Mouse (Mus musculus) layer of hippocampus, adult 8-10 months (tissue): ENCODE measurements at regions not wholly inside any gene's neighbourhood (a gene's known extent, or its start where the extent isn't known, plus 50 kb on each side); places are given as distances from the start of the nearest gene placed in this dataset.

ENCODE experiments used
- DNase-seq, 2 experiments: peaks; one replicate each; pipeline ENCODE4 v3.0.0; 2022; ENCODE audit warnings: low spot score in 2 of 2

DNA sequence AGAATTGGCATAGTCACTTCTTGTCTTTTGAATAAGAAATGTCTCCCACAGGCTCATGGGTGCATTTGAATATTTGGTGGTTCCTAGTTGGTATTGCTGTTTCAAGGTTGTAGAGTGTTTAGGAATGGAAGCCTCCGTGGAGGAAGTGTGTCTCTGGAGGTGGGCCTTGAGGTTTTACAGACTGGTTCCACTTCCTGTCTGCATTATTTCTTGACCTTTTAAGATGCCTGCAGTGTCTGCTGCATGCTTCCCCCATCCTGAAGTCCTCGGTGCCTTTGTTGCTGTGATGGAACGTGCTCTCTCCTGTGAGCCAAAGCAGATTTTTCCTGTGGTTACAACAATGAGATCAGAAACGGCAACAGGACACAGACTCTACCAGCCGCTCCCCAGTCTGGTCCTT is 299.4 kb upstream of the Gadl1 start:
- DNase-seq = no peak

- no peak for DNase-seq
Measured at GRCm38 (mm10) chr9:115611713-115612112, 297.5 kb upstream of the Gadl1 start.

- DNase-seq = no peak
Measured at GRCm38 (mm10) chr9:115612908-115613307, 296.3 kb upstream of the Gadl1 start.

DNA sequence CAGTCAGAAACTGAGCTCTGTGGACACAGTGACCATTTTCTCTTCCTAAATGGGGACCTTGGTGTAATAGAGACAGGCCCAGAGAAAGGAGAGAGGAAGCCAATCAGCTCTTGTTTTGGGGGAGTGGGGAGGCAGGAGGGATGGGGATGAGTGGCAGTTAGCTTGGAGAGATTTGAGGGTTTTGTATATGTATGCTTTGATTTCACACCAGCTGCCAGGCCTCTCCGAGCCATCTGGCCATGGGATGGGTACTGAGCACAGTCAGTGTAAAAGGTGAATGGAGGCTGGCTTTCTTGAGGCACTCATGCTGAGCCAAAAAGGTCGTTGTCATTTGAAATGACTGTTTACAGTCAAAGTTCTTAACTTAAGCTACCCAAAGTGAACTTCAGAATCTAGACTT is 295.2 kb upstream of the Gadl1 start:
- no peak for DNase-seq

DNA sequence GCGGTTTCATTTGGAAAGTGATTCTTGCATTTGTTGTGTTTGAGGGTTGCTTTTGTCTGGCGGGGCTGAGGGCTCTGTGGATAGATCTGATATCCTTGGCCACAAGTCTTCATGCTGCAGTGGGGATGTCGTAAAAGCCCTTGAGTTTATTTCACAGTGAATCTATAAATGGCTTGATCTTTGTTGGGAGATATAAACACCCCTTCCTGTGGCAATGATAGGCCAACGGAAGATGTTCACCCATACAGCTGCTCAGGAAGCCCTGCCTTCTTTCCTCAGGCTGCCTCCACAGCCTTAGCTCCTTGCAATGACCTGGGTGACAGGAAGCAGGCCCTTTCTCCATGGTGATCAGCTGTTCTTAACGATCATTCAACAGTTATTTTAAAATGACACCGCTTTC is 291.3 kb upstream of the Gadl1 start:
- DNase-seq = no peak

DNA sequence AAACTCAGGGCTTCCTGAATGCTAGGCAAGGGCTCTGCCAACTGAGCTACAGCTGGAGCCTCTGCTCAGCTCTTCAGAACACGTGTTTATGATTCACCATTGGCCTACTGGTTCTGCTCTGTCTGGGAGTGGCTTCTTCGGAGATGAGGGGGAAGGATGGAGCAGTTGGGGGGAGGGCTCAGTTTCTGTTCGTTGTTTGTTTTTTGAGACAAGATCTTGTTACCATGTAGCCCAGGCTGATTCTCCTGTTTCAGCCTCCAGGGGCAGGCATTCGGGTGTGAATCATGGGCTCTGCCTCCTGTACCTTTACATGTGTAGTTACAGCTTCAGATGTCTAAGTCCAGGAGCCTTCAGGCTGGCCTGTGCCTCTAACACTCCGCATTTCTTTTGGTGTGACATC is 285.3 kb upstream of the Gadl1 start:
- no peak for DNase-seq

DNA sequence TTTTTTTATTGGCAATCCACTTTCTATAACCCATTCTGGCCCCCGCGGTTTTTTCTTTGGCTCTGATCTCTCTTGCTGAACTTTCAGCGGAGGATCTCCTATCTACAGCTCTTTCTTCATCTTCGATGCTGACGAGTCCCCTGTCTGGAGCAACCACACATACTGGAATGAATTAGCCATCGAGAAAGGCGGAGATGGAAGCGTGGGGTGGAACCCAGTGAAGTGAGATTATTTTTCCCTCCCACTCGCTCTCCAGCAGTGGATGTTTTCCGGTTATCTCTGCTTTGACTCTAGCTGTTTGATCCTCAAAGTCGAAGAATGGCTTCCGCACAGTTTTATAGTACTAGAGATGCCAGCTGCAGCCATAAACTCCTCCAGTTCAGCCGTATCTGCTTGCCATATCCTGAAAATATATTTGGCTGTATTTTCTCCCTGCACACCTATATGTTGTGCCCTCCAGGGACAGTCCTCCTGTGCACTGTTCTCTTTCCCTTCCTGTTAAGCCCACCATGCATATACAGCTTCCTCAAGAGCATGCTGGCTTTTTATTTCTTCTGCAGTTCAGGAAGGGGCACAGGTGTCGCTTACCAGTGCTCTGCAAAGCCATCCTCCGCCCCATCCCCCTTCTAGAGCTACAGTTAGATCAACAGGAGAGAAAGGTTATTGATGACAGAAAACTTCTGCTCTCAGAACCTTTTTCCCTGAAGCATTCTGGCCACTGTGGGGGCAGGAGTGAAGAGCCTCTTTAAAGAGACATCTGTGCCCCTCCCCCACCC is 284.3 kb upstream of the Gadl1 start:
- no peak for DNase-seq

DNA sequence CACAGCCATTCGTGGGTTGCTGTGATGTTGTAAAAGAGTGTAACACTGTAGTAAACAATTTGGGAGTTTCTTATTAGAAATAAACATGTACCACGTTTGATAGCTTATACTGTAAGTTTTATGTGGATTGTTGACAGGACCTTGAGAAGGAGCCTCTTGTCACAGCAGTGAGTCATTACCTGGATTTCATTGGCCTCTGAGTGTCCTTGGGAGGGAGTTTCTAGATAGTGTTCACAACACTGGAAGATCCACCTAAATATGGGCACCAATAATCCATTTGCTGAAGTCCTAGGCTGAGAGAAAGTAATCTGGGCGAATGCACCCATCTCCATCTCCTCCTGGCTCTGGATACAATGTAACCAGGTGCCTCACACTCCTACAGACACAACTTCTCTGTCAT is 281.7 kb upstream of the Gadl1 start:
- DNase-seq = no peak

DNA sequence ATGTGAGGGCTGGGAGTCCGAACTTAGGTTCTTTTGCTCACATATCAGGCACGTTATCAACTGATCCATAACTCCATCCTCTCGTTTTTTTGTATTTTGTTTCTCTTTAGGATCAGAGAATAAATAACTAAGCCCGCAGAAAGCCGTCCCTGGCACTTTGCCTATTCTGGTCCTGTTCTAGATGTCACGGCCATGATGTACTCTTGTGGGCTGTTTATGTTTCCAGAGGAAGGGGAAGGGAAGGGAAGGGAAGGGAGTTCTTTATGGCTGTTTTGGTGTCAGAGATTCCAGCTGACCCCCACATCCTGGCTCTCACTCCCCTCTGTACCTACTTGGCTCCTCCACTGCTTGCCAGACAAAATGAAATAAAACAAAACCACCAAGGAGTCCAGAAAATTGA is 272.1 kb upstream of the Gadl1 start:
- no peak for DNase-seq

DNA sequence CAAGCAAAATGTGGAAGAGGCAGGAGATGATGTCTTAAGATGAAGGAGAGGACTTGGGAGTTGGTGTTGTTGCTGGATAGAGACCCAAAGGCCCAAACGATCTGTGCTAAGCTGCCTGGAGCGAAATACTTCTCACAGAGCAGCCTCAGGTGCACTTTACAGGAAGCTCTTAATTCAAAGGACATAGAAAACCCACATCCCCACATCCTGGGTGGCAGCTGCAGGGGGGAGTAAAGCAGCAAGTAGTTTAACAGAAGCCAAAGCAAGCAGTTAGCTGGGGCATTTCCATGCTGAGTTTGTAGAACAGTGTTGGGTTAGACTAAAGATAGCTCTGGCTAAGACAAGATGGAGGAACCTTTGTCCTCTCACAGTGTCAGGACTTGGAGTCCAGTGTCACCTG is 268.5 kb upstream of the Gadl1 start:
- DNase-seq = no peak

DNA sequence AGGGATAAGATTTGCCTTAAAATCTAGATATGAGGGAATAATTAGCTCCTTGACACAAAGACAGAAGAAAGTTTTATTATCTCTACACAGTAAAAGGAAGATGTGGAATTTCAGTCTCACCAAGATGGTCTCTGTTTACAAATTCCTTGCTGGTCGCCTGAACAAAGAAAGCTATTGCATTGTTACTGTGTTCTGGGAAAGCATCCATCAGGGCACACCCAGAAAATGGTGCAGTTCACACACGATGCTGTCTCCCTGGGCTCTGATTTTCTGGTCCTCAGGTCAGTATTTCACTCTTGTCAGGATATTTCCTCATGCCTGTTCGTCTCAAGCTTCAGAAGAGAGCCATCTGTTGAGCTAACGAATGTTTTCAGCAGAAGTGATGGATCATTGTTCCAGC is 267.2 kb upstream of the Gadl1 start:
- DNase-seq = no peak

DNA sequence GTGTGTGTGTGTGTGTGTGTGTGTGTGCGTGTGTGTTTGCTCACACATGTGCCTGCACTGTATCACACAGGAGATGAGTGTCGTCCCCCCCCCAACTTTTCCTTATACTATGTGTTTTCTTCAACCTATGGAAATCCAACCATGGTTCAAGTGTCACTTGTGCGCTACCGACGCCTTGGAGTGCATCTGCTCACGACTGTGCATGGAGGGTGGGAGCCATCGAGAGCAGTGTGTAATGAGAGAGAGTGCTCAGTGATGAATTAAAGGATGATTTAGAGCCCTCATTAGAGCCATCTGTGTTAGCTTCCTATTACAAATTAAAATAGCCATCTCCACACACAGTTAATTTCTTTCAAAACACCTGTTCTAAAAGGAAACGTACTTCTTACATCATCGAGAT is 264.3 kb upstream of the Gadl1 start:
- DNase-seq = no peak

GRCm38 (mm10) chr9:115646226-115646625 is 263.0 kb upstream of the Gadl1 start:
- no peak for DNase-seq

DNA sequence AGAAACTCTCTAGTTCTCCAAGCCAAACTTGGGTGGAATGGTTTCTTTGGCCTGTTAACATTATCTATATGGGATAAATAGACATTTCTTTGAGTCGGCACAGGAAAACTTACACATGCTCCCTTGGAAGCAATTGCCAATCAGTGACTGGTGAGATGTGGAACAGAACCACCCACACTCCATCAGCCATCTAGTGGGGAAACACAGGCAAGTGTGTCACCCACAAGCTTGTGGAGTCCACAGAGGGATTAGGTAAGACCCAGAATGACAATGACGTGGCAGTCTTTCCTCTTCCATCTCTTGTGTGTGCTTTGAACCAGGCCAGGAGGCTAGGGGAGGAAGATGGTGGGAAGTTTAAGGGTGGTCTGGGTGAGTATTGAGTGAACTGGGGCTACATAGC is 257.5 kb upstream of the Gadl1 start:
- DNase-seq = peak; percentile 39 to 42

GRCm38 (mm10) chr9:115653116-115653515 is 256.1 kb upstream of the Gadl1 start:
- DNase-seq = no peak

DNA sequence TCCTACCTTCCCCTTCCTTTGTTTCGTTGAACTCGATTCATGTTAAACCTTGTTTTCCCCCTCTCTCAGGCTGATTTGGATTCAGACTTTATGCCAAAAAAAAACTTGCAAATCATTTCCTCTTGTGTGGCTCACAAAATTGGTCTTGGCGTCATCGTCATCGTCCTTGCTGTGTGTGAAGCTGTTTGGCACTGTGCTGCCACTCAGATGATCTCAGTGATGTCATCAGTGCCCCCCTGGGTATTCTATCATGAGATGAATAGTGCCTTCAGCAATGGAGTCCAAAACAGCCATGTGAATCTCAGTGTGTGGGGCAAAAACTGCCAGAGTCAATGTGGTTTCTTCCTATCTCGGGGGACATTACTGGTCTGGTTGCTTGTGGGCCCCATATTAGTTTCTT is 254.3 kb upstream of the Gadl1 start:
- no peak for DNase-seq

DNA sequence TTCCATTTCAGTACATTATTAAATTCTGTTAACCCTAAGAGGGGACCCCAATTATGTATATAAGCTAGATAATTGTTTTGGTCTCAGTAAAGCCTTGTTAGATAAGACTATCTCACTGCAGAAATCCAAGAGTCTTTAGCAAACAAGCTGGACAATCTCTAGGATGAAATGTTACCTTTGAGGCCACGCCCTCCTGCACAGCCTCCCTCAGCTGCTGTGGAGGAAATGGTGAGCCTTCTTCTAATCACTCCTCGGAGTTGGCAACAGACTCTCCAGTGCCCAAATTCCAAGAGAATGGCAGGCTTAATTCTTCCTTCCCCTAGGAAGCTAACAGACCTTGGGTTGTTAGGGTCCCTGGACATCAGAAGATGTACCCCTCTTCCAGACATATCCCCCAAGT is 252.7 kb upstream of the Gadl1 start:
- no peak for DNase-seq

- no peak for DNase-seq
Measured at GRCm38 (mm10) chr9:115656994-115657713, 252.1 kb upstream of the Gadl1 start.

DNA sequence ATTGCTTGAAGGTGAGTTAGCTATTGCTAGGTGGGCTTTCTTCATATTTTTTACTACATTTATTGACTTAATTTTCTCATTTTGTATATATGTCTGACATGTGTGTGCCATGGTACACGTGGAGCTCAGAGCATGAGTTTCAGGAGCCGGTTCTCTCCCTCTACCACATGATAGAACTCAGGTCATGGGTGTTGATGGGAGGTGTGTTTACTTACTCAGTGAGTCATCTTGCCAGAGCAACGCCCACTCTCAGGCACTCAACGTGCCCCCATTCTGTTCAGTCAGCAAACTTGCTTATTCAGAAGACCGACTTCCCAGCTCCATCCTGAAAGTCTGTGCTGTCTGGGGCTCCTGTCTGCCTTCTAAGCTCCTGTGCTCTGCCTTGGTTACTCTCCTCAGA is 250.8 kb upstream of the Gadl1 start:
- DNase-seq = no peak

- no peak for DNase-seq
Measured at GRCm38 (mm10) chr9:115660371-115660770, 248.9 kb upstream of the Gadl1 start.

GRCm38 (mm10) chr9:115661834-115662425 is 247.3 kb upstream of the Gadl1 start:
- DNase-seq = no peak

DNA sequence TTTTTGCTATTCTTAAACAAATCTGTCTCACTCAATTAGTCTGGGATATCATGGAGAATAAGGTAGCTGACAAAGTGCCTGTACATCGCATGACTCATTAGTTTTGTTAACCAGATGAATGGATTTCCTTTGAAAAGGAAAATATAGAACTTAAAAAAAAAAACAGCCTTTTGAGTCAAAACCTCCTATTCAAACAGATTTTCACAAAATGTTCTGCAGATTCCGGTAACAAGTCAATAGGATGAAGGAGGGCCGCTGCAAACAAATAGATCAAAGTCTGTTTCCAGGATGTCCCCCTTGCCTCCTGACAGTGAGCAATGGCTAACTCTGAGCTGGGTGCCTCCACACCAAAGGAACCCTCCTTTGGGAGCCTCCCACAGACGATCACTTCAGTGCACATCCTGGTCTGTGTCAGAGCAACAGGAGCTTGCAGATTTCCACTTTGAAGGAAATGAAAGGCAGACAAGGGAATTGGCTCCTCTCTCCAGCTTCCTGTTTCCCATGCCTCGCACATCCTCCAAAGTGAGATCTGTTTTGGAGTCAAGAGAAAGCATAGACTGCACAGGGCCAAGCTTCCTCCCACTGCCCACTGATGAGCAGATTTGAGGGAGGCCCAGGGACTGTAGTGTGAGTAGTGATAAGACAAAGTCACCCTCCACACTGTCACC is 243.8 kb upstream of the Gadl1 start:
- DNase-seq = no peak
